Mouse (Mus musculus): ENCODE data around the gene Olfr539. TPM values are rescaled to one million over a fixed set of nuclear protein-coding genes. Genes with fewer than 3 reads are reported as not detected.
A peak's percentile ranks its signal among the peaks of the same experiment; 100 is the strongest.
"Not testable (repeated sequence)": the region's sequence is repeated elsewhere in the genome, so short reads cannot be mapped to it uniquely, and the experiment has no call there.

Gene Olfr539
- polyA plus RNA-seq (2014; fragmentation: Nextera tagmentation; extraction: Ambion mirVana): not detected in 2 replicates

- no peak for ATAC-seq (replicated peaks; ENCODE audit: low FRiP score, low TSS enrichment, low read depth)
- no peak within 1 kb of the TSS for H3K9ac ChIP-seq (ENCODE audit: low read length)
- no peaks in the 10 kb centered on the region for H3K36me3 ChIP-seq (ENCODE audit: control insufficient read depth, insufficient read depth, low read length)
- H3K4me2 ChIP-seq (ENCODE audit: low read length): no peak within 1 kb of the TSS
- H3K4me1 ChIP-seq (replicated peaks; ENCODE audit: control insufficient read depth, insufficient read depth, low read length): no peaks in the 10 kb centered on the region
- no peak within 1 kb of the TSS for H3K4me3 ChIP-seq (ENCODE audit: low read depth, low read length)
- DNase-seq (ENCODE audit: low spot score): no peak
- WGBS: 76% methylated on average over 4 of the region's 4 CpGs
- no peaks in the 10 kb centered on the region for H3K27me3 ChIP-seq (replicated peaks; ENCODE audit: control insufficient read depth, insufficient read depth, low read length)
- no peak within 1 kb of the TSS for H3K27ac ChIP-seq (ENCODE audit: low read depth)
- no peaks in the 10 kb centered on the region for H3K9me3 ChIP-seq (ENCODE audit: control insufficient read depth, low read length)
These were observed at the start of gene Olfr539 for GRCm38 (mm10) chr7:140659630-140660029. TSS of gene Olfr539 (plus strand) at chr7:140659930.

GRCm38 (mm10) chr7:140628670-140629069 lies 31.1 kb upstream of the Olfr539 start, which contains the start of gene Olfr61:
TSS of gene Olfr61 (plus strand) at chr7:140628970.
- not testable (repeated sequence) for H3K4me1 ChIP-seq (replicated peaks; ENCODE audit: control insufficient read depth, insufficient read depth, low read length); H3K4me3 ChIP-seq (ENCODE audit: low read depth, low read length); ATAC-seq (replicated peaks; ENCODE audit: low FRiP score, low TSS enrichment, low read depth); DNase-seq (ENCODE audit: low spot score); H3K27me3 ChIP-seq (replicated peaks; ENCODE audit: control insufficient read depth, insufficient read depth, low read length); H3K27ac ChIP-seq (ENCODE audit: low read depth); H3K4me2 ChIP-seq (ENCODE audit: low read length); H3K36me3 ChIP-seq (ENCODE audit: control insufficient read depth, insufficient read depth, low read length); H3K9me3 ChIP-seq (ENCODE audit: control insufficient read depth, low read length); H3K9ac ChIP-seq (ENCODE audit: low read length)
- WGBS: 88% methylated on average over 3 of the region's 3 CpGs

GRCm38 (mm10) chr7:140630559-140630958 lies 29.2 kb upstream of the Olfr539 start:
- 70% methylated on average over 1 of the region's 1 CpGs for WGBS
- ATAC-seq (replicated peaks; ENCODE audit: low FRiP score, low TSS enrichment, low read depth): no peak
- no peak for DNase-seq (ENCODE audit: low spot score)

GRCm38 (mm10) chr7:140646152-140646551 lies 13.6 kb upstream of the Olfr539 start, which contains the start of gene Olfr53:
TSS of gene Olfr53 (plus strand) at chr7:140646452.
- no peaks in the 10 kb centered on the region for H3K4me1 ChIP-seq (replicated peaks; ENCODE audit: control insufficient read depth, insufficient read depth, low read length)
- H3K9ac ChIP-seq (ENCODE audit: low read length): no peak within 1 kb of the TSS
- H3K9me3 ChIP-seq (ENCODE audit: control insufficient read depth, low read length): no peaks in the 10 kb centered on the region
- no peak within 1 kb of the TSS for H3K4me3 ChIP-seq (ENCODE audit: low read depth, low read length)
- no peaks in the 10 kb centered on the region for H3K36me3 ChIP-seq (ENCODE audit: control insufficient read depth, insufficient read depth, low read length)
- H3K4me2 ChIP-seq (ENCODE audit: low read length): no peak within 1 kb of the TSS
- no peak for DNase-seq (ENCODE audit: low spot score)
- H3K27me3 ChIP-seq (replicated peaks; ENCODE audit: control insufficient read depth, insufficient read depth, low read length): no peaks in the 10 kb centered on the region
- H3K27ac ChIP-seq (ENCODE audit: low read depth): no peak within 1 kb of the TSS
- WGBS: 86% methylated on average over 1 of the region's 1 CpGs
- ATAC-seq (replicated peaks; ENCODE audit: low FRiP score, low TSS enrichment, low read depth): no peak

More at GRCm38 (mm10) chr7:140630559-140630958, 29.2 kb upstream of the Olfr539 start:
- H3K9ac ChIP-seq (ENCODE audit: low read length): no peak overlapping the region
- H3K4me3 ChIP-seq (ENCODE audit: low read depth, low read length): no peak overlapping the region
- no peaks in the 10 kb centered on the region for H3K4me1 ChIP-seq (replicated peaks; ENCODE audit: control insufficient read depth, insufficient read depth, low read length)
- no peak overlapping the region for H3K27ac ChIP-seq (ENCODE audit: low read depth)
- no peak overlapping the region for H3K4me2 ChIP-seq (ENCODE audit: low read length)
- no peaks in the 10 kb centered on the region for H3K27me3 ChIP-seq (replicated peaks; ENCODE audit: control insufficient read depth, insufficient read depth, low read length)
- no peaks in the 10 kb centered on the region for H3K36me3 ChIP-seq (ENCODE audit: control insufficient read depth, insufficient read depth, low read length)
- no peaks in the 10 kb centered on the region for H3K9me3 ChIP-seq (ENCODE audit: control insufficient read depth, low read length)

- not testable (repeated sequence) for H3K9me3 ChIP-seq (ENCODE audit: control insufficient read depth, low read length); H3K27ac ChIP-seq (ENCODE audit: low read depth); H3K36me3 ChIP-seq (ENCODE audit: control insufficient read depth, insufficient read depth, low read length); H3K4me1 ChIP-seq (replicated peaks; ENCODE audit: control insufficient read depth, insufficient read depth, low read length); H3K4me2 ChIP-seq (ENCODE audit: low read length); H3K9ac ChIP-seq (ENCODE audit: low read length); H3K4me3 ChIP-seq (ENCODE audit: low read depth, low read length); ATAC-seq (replicated peaks; ENCODE audit: low FRiP score, low TSS enrichment, low read depth); H3K27me3 ChIP-seq (replicated peaks; ENCODE audit: control insufficient read depth, insufficient read depth, low read length); DNase-seq (ENCODE audit: low spot score)
- WGBS: 97% methylated on average over 3 of the region's 3 CpGs
These were observed 11.0 kb downstream of the Olfr539 start for GRCm38 (mm10) chr7:140670693-140671092.

GRCm38 (mm10) chr7:140675863-140676262 lies 16.1 kb downstream of the Olfr539 start:
- Histone ChIP-seq H3K9me3 (ENCODE audit: control insufficient read depth, low read length) (peaks cover 7% of the 10 kb centered on the region; the same call in 1 of the 2 replicates), H3K4me3 (ENCODE audit: low read depth, low read length) (no peak overlapping the region), H3K27me3 (replicated peaks; ENCODE audit: control insufficient read depth, insufficient read depth, low read length) (no peaks in the 10 kb centered on the region), H3K4me1 (replicated peaks; ENCODE audit: control insufficient read depth, insufficient read depth, low read length) (no peaks in the 10 kb centered on the region), H3K4me2 (ENCODE audit: low read length) (peak overlapping the region; percentile 29), H3K9ac (ENCODE audit: low read length) (no peak overlapping the region), H3K36me3 (ENCODE audit: control insufficient read depth, insufficient read depth, low read length) (no peaks in the 10 kb centered on the region), H3K27ac (ENCODE audit: low read depth) (no peak overlapping the region)
- no peak for DNase-seq (ENCODE audit: low spot score)
- 0 out of 2 replicates have a peak, but pooled peaks have one; percentile 62 for ATAC-seq (replicated peaks; ENCODE audit: low FRiP score, low TSS enrichment, low read depth)
- 4% methylated on average over 4 of the region's 6 CpGs for WGBS

GRCm38 (mm10) chr7:140679591-140679990 lies 19.9 kb downstream of the Olfr539 start:
- H3K9me3 ChIP-seq (ENCODE audit: control insufficient read depth, low read length); DNase-seq (ENCODE audit: low spot score); H3K9ac ChIP-seq (ENCODE audit: low read length); H3K4me1 ChIP-seq (replicated peaks; ENCODE audit: control insufficient read depth, insufficient read depth, low read length); H3K36me3 ChIP-seq (ENCODE audit: control insufficient read depth, insufficient read depth, low read length); H3K27ac ChIP-seq (ENCODE audit: low read depth); H3K27me3 ChIP-seq (replicated peaks; ENCODE audit: control insufficient read depth, insufficient read depth, low read length); ATAC-seq (replicated peaks; ENCODE audit: low FRiP score, low TSS enrichment, low read depth); H3K4me3 ChIP-seq (ENCODE audit: low read depth, low read length); H3K4me2 ChIP-seq (ENCODE audit: low read length): not testable (repeated sequence)
- WGBS: 69% methylated on average over 4 of the region's 4 CpGs

GRCm38 (mm10) chr7:140681651-140682050 lies 21.9 kb downstream of the Olfr539 start, which contains the start of gene Olfr45:
TSS of gene Olfr45 (plus strand) at chr7:140681951.
- Histone ChIP-seq H3K4me2 (ENCODE audit: low read length) (no peak within 1 kb of the TSS), H3K4me1 (replicated peaks; ENCODE audit: control insufficient read depth, insufficient read depth, low read length) (no peaks in the 10 kb centered on the region), H3K36me3 (ENCODE audit: control insufficient read depth, insufficient read depth, low read length) (no peaks in the 10 kb centered on the region), H3K27ac (ENCODE audit: low read depth) (no peak within 1 kb of the TSS), H3K27me3 (replicated peaks; ENCODE audit: control insufficient read depth, insufficient read depth, low read length) (no peaks in the 10 kb centered on the region), H3K9me3 (ENCODE audit: control insufficient read depth, low read length) (0 out of 2 replicates have a peak, but pooled peaks cover 3% of the 10 kb centered on the region), H3K4me3 (ENCODE audit: low read depth, low read length) (no peak within 1 kb of the TSS), H3K9ac (ENCODE audit: low read length) (no peak within 1 kb of the TSS)
- 93% methylated on average over 1 of the region's 1 CpGs for WGBS
- DNase-seq (ENCODE audit: low spot score): no peak
- no peak for ATAC-seq (replicated peaks; ENCODE audit: low FRiP score, low TSS enrichment, low read depth)

- no peaks in the 10 kb centered on the region for H3K27me3 ChIP-seq (replicated peaks; ENCODE audit: control insufficient read depth, insufficient read depth, low read length)
- DNase-seq (ENCODE audit: low spot score): no peak
- no peak for ATAC-seq (replicated peaks; ENCODE audit: low FRiP score, low TSS enrichment, low read depth)
These were observed 37.2 kb downstream of the Olfr539 start, which contains the start of gene Olfr541 for GRCm38 (mm10) chr7:140696967-140697366. TSS of gene Olfr541 (plus strand) at chr7:140697267.

More at GRCm38 (mm10) chr7:140696967-140697366, 37.2 kb downstream of the Olfr539 start, which contains the start of gene Olfr541:
- Histone ChIP-seq H3K36me3 (ENCODE audit: control insufficient read depth, insufficient read depth, low read length) (no peaks in the 10 kb centered on the region), H3K9ac (ENCODE audit: low read length) (no peak within 1 kb of the TSS), H3K4me3 (ENCODE audit: low read depth, low read length) (no peak within 1 kb of the TSS), H3K4me2 (ENCODE audit: low read length) (no peak within 1 kb of the TSS), H3K9me3 (ENCODE audit: control insufficient read depth, low read length) (no peaks in the 10 kb centered on the region), H3K4me1 (replicated peaks; ENCODE audit: control insufficient read depth, insufficient read depth, low read length) (no peaks in the 10 kb centered on the region), H3K27ac (ENCODE audit: low read depth) (no peak within 1 kb of the TSS)
